Mouse (Mus musculus): Measurements from ENCODE around the gene Trappc6b.
"Not testable (repeated sequence)": the region's sequence is repeated elsewhere in the genome, so short reads cannot be mapped to it uniquely, and the experiment has no call there.

The Trappc6b gene

DNA sequence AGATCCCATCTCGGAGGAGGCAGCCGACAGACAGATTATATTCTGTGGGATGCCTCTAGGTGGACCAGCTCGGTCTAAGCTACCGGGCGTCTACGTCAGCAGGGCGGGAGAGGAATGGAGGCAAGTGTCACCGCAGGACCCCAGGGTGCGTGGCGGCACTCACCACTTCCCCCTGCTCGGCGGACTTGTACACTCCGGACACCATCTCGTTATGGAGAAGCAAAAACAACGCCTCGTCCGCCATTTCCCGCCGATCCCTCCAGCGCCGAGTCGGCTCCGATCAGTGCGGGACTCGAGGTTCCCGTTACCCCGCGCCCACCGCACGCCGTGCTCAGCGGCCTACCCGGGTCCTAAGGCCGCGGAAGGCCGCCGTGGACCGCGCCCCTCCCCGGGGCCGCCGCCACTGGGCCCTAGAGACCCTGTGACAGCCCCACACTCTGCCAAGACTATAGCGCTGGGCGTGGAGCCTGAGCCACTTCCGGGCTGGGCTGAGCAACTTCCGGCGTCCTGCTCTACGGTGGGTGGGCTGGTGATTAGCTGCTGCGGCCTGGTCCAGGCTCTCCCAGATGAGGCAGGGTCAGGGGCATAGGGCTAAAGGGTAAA is at the start of gene Trappc6b:
Gene Trappc6b (minus strand): TSS at position 480 of the 603 bp plus-strand sequence.
- DNase-seq, result peak; percentile 76

GRCm38 (mm10) chr12:59107926-59108325 is 46.7 kb upstream of the Trappc6b start:
- DNase-seq, result no peak

DNA sequence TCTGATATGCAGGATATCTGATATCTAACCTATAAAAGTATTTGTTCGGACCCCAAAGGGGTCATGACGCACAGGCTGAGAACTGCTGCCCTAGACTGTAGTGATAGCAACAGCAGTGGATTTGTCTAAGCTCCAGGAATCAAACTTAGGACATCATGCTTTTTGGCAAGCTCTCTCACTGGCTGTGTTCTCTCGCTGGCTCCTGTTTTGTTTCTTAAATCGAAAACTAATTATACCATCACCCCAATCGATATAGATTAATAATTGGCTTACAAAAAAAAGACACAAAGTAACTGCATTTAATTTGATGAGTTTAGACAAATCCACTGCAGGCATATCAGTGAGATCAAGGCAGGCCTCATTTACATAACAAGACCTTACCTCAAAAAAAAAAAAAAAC is 45.2 kb upstream of the Trappc6b start:
- DNase-seq, result no peak

GRCm38 (mm10) chr12:59105914-59106313 is 44.6 kb upstream of the Trappc6b start:
- peak; percentile 88 for DNase-seq

- DNase-seq, result no peak
Observed at GRCm38 (mm10) chr12:59104771-59105170, 43.5 kb upstream of the Trappc6b start.

DNA sequence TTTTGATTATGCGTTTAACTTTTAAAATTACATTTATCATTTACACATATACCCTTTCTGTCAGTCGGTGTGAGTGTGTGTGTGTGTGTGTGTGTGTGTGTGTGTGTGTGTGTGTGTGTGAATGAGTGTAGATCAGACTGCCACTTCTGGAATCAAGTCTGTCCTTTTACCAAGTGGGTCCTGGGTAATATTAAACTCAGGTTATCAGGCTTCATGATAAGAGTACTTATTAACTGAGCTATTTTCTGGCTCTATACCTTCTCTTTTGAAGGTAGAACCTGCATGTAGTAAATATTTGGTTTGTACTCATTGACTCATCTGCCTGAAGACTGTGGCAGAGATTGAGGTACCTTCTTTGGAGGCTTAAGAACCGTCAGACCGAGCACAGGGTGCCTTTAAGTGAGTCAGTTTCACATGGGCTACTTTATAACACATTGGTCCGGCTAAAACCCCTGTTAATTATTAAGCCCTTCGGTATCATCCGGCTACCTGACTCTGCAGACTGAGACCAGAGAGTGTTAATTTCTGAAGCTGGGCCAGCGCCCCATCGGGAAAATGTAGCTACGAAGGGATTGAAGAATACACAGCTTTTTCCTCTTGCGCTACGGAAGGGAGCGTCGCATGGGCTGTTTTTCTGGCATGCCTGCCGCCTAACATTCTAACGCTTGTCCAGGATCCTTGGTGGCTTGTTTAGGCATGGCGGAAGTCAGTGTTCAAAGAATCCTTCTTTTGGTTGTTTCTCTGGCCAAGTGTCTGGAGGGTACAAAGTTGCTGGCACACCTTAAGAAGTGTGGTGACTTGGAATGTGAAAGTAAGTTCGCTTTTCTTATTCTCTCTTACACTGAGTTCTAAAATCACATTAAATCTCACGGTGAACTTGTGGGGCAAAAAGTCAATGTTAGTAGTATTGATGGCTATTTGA is 34.1 kb upstream of the Trappc6b start, which contains the start of gene Mia2:
Gene Mia2 (plus strand): TSS at position 696 of the 922 bp plus-strand sequence.
- peak; percentile 91 for DNase-seq

DNA sequence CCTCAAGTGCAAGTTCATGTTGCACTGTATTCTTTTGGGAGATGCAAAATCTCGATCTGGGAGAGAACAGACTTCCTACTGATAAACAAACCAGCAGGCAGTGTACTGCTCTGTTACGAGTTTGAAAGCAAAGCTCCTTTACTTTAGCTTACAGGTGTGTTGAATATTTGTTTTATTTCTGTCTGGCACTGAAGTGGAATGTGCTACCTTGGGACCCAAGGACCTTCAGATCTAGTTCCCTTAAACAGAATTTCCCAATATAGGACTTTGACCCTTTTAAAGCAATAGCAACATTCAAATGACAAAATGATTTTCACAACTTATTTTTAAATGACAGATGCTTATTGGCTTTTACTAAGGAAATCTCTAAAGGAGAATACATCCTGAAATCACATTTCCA is 32.3 kb upstream of the Trappc6b start:
- DNase-seq, result peak; percentile 17

DNA sequence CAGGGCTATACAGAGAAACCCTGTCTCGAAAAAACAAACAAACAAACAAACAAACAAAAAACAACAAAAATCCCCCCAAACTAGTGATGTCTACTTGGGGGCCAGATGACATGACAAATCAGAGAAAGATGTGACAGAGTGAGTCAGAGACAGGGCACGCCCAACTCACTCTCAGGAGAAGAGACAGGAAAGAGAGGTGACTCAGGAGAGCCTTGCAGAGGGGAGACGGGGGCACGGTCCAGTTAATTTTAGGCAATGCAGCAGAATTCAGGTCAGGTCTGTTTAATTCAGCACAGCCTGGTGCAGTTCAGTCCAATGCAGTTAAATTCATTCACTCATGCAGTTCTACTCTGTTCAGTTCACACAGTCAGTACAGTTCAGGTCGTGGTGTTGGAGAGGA is 24.9 kb upstream of the Trappc6b start:
- peak; percentile 41 for DNase-seq

DNA sequence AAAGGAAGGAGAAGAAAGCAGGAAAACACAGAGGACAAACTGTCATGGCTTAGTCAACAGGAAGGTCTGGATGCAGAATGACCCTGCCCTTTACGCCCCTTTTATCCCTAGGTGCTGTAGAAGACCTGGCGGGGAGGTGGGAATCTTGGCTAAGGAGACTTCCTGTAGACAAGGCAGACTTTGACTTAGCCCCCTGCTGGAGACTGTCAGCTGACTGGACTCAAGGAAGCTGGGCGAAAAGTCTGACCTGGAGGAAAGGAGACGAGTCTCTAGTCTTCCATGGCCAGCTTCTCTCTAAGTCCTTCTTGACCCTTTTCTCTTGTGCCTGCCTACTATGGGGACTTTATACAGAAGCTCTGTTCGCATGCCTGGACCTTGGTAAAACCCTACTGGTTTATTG is 23.2 kb upstream of the Trappc6b start:
- peak; percentile 41 for DNase-seq

- no peak for DNase-seq
Observed at GRCm38 (mm10) chr12:59080461-59080860, 19.2 kb upstream of the Trappc6b start.

- no peak for DNase-seq
Observed at GRCm38 (mm10) chr12:59077883-59078282, 16.6 kb upstream of the Trappc6b start.

- no peak for DNase-seq
Observed at GRCm38 (mm10) chr12:59076996-59077395, 15.7 kb upstream of the Trappc6b start.

- no peak for DNase-seq
Observed at GRCm38 (mm10) chr12:59074052-59074451, 12.8 kb upstream of the Trappc6b start.

GRCm38 (mm10) chr12:59072286-59072685 is 11.0 kb upstream of the Trappc6b start:
- DNase-seq, result no peak

GRCm38 (mm10) chr12:59068791-59069190 is 7.5 kb upstream of the Trappc6b start:
- DNase-seq, result no peak

DNA sequence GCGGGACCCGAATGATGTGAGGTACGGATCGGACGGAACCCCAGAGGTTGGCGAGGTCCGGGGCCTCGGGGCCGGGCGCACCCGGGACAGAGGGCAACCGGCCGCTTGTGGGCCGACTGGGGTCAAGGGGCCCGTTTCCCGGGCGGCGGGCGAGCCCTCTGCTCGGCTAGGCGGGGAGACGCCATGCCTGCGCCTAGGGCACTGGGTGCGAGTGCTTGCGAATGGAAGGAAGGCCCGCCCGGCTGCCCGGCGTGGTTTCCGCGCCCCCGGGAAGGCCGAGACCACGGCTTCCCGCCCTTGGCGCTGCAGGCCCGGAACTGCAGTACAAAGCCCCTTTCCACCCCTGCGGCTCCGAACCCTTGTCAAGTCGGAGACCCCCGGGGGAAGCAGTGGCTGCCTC is 5.8 kb upstream of the Trappc6b start:
- DNase-seq, result no peak

GRCm38 (mm10) chr12:59066448-59067077 is 5.3 kb upstream of the Trappc6b start, which contains the start of gene Pnn:
Gene Pnn, plus strand, starts transcription at chr12:59066884.
- DNase-seq, result peak; percentile 98

DNA sequence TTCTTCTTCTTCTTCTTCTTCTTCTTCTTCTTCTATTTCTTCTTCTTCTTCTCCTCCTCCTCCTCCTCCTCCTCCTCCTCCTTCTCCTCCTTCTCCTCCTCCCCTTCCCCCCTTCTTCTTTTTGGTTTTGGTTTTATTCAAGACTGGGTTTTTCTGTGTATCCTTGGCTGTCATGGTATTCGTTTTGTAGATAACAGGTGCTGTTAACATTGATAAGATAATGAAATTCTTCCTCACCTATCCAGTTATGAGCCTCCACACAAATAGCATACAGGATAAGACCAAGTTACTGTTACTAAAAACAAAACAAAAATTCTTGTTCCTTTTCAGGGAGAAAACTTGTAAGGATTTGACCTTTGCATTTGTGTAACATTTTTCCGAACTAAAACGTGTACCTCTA is 4.5 kb upstream of the Trappc6b start:
- no peak for DNase-seq

- DNase-seq, result no peak
Observed at GRCm38 (mm10) chr12:59064837-59065236, 3.6 kb upstream of the Trappc6b start.

GRCm38 (mm10) chr12:59060322-59060721 is 950 bp downstream of the Trappc6b start:
- no peak for DNase-seq

- DNase-seq, result not testable (repeated sequence)
Observed at GRCm38 (mm10) chr12:59058242-59058641, 3.0 kb downstream of the Trappc6b start.

GRCm38 (mm10) chr12:59056222-59056621 is 5.0 kb downstream of the Trappc6b start:
- no peak for DNase-seq

DNA sequence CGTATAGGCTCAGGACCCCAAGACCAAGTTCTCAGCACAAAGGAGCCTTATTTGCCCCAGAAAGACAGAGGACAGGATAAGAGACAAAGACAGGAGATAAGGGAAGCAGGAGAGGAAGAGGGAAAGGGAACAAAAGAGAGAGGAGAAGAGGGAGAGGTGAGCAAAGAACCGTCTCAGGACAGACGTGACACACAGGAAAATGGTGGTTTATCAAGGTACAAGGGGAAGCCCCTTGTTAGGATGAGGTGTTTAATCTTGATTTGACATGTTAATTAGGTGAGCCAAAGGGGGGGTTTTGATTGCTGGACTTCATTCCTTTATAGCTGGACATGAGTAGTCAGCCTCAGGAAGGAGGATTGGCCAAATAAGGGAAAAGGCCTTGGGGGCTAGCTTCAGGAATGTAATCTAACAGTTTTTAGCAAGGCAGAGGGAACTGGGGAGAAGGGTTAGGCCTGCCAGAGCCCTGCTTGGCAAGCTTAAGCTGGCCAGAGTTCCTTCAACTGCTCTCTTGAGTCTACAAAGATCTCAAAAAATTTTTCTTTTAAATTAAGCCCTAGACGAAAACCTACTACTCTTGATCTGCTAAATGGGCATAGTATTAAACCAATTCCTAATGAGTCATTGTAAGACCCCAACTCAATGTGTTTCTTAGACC is 5.9 kb downstream of the Trappc6b start:
- no peak for DNase-seq
